Mouse (Mus musculus) left cerebral cortex, postnatal 4 days (tissue): ENCODE results near the gene Aldh16a1. TPM values are rescaled to one million over a fixed set of nuclear protein-coding genes. Genes with fewer than 3 reads are reported as not detected.
"Not testable (repeated sequence)": the region's sequence is repeated elsewhere in the genome, so short reads cannot be mapped to it uniquely, and the experiment has no call there.

Experiments
- DNase-seq: peaks from one replicate; pipeline ENCODE4 v3.0.0-alpha.2; 2022
- intact Hi-C: fragments of 180-260 bp; cut with DNase I; formaldehyde crosslinking; loops from one replicate; pipeline ENCODE4 v1.15.1; 2025
- microRNA-seq: library from miRNA; unstranded; fragments of <30 nt; microRNA quantifications from one replicate; pipeline ENCODE4 v1.2.0, GENCODE M21; 2022
- total RNA-seq, 2 experiments: library from RNA; stranded (reverse); gene quantifications; 2 replicates each; pipeline ENCODE4 v1.2.3; 2021

The Aldh16a1 gene
- total RNA-seq, 2 experiments from 2014 or later = 16.7 to 16.9 TPM

DNA sequence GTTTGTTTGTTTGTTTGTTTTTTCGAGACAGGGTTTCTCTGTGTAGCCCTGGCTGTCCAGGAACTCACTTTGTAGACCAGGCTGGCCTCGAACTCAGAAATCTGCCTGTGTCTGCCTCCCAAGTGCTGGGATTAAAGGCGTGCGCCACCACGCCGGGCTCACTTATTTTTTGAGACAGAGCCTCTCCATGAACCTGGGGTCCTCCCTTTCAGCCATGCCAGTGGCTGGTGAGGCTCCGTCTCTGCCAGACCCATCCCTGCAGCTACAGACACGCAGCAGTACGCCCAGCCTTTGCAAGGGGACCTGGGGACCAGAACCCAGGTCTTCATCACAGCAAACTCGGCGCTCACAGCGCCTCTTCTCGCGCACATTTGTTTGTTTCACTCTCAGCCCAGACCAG is 58.4 kb downstream of the Aldh16a1 start:
- intact Hi-C loops, DNase-seq: not testable (repeated sequence)

GRCm38 (mm10) chr7:45095367-45095766 is 59.0 kb downstream of the Aldh16a1 start:
- intact Hi-C loops = no loop called here
- DNase-seq = no peak

GRCm38 (mm10) chr7:45094121-45094520 is 60.3 kb downstream of the Aldh16a1 start:
- intact Hi-C loops = no loop called here

GRCm38 (mm10) chr7:45093516-45093905 is 60.9 kb downstream of the Aldh16a1 start:
- intact Hi-C loops = no loop called here
- no peak for DNase-seq

More at GRCm38 (mm10) chr7:45094121-45094520, 60.3 kb downstream of the Aldh16a1 start:
- DNase-seq = no peak

- intact Hi-C loops = no loop called here
- no peak for DNase-seq
Observed at GRCm38 (mm10) chr7:45092828-45093515, 61.4 kb downstream of the Aldh16a1 start.

- intact Hi-C loops = no loop called here
- DNase-seq = peak; percentile 96
Observed at GRCm38 (mm10) chr7:45092048-45092447, 62.3 kb downstream of the Aldh16a1 start, which contains the start of gene Rcn3. Rcn3 (minus strand) TSS chr7:45092221.

GRCm38 (mm10) chr7:45091001-45091990 is 63.1 kb downstream of the Aldh16a1 start:
- no peak for DNase-seq
- intact Hi-C loops = no loop called here

Small RNA genes within 50 kb of the gene (microRNA-seq; reads per million reads assigned to microRNA genes)
- 425 reads per million, percentile 66 among the genes with 10 or more reads in this experiment for gene Mir150
- gene Mir5121 = 34.6 reads per million, percentile 41 among the genes with 10 or more reads in this experiment
- not detected for gene Mir7055

Other genes starting within 250 kb of the Aldh16a1 start
- gene Ap2a1, start 225.1 kb downstream of the Aldh16a1 start, total RNA-seq = 100 to 1,000 TPM; 232 to 258 TPM
- not detected for gene Tsks, start 211.4 kb downstream of the Aldh16a1 start, total RNA-seq
- gene Cpt1c, start 179.7 kb downstream of the Aldh16a1 start, total RNA-seq = 10 to 100 TPM; 59.7 to 68.8 TPM
- gene Prmt1, start 168.0 kb downstream of the Aldh16a1 start, total RNA-seq = 100 to 1,000 TPM; 485 to 487 TPM
- 10 to 100 TPM; 34.8 to 37.9 TPM for gene Irf3, start 156.9 kb downstream of the Aldh16a1 start, total RNA-seq
- 1 to 10 TPM; 4.4 to 4.7 TPM for gene Bcl2l12, start 155.9 kb downstream of the Aldh16a1 start, total RNA-seq
- 100 to 1,000 TPM; 154 TPM for gene Scaf1, start 138.2 kb downstream of the Aldh16a1 start, total RNA-seq
- gene Rras, start 136.6 kb downstream of the Aldh16a1 start, total RNA-seq = 1 to 10 TPM; 6.9 to 7.2 TPM
- gene Prr12, start 101.7 kb downstream of the Aldh16a1 start, total RNA-seq = 10 to 100 TPM; 77.9 to 80.6 TPM
- gene Nosip, start 92.2 kb downstream of the Aldh16a1 start, total RNA-seq = 10 to 100 TPM; 44.8 to 47.6 TPM
- gene Prrg2, start 91.9 kb downstream of the Aldh16a1 start, total RNA-seq = 1 to 10 TPM; 6.2 to 7.2 TPM
- 10 to 100 TPM; 13.0 to 16.7 TPM for gene Rcn3, start 62.4 kb downstream of the Aldh16a1 start, total RNA-seq
- 10 to 100 TPM; 17.7 to 18.3 TPM for gene Fcgrt, start 50.7 kb downstream of the Aldh16a1 start, total RNA-seq
- 100 to 1,000 TPM; 707 to 729 TPM for gene Rps11, start 30.1 kb downstream of the Aldh16a1 start, total RNA-seq
- 1,000 to 10,000 TPM in 1 of 2 experiments, 100 to 1,000 TPM in 1; 958 to 1,083 TPM for gene Rpl13a, start 25.8 kb downstream of the Aldh16a1 start, total RNA-seq
- under 1 TPM in 1 of 2 experiments, not detected in 1; 0.50 TPM for gene Gm45713, start 18.4 kb downstream of the Aldh16a1 start, total RNA-seq
- 1 to 10 TPM; 2.8 to 3.0 TPM for gene Flt3l, start 18.2 kb downstream of the Aldh16a1 start, total RNA-seq
- gene Pih1d1, start 281 bp downstream of the Aldh16a1 start, total RNA-seq = 100 to 1,000 TPM; 100 to 101 TPM
- gene Slc17a7, start 9.4 kb upstream of the Aldh16a1 start, total RNA-seq = 100 to 1,000 TPM; 267 to 292 TPM
- under 1 TPM in 1 of 2 experiments, not detected in 1; 0.38 TPM for gene Gfy, start 25.0 kb upstream of the Aldh16a1 start, total RNA-seq
- not detected for gene Pth2, start 26.4 kb upstream of the Aldh16a1 start, total RNA-seq
- 1 to 10 TPM; 1.1 to 1.9 TPM for gene Ccdc155, start 50.3 kb upstream of the Aldh16a1 start, total RNA-seq
- gene Dkkl1, start 57.6 kb upstream of the Aldh16a1 start, total RNA-seq = 10 to 100 TPM; 14.5 to 18.3 TPM
- gene Tead2, start 61.2 kb upstream of the Aldh16a1 start, total RNA-seq = 10 to 100 TPM; 15.1 to 17.6 TPM
- 1 to 10 TPM; 2.5 to 2.6 TPM for gene Cd37, start 84.5 kb upstream of the Aldh16a1 start, total RNA-seq
- 1 to 10 TPM; 1.2 to 1.8 TPM for gene Slc6a16, start 86.5 kb upstream of the Aldh16a1 start, total RNA-seq
- gene Slc6a21, start 122.9 kb upstream of the Aldh16a1 start, total RNA-seq = not detected
- gene Trpm4, start 179.2 kb upstream of the Aldh16a1 start, total RNA-seq = 10 to 100 TPM; 32.1 to 33.8 TPM
- gene Hrc, start 180.7 kb upstream of the Aldh16a1 start, total RNA-seq = under 1 TPM; 0.36 to 0.38 TPM
- 100 to 1,000 TPM; 106 to 108 TPM for gene Ppfia3, start 212.4 kb upstream of the Aldh16a1 start, total RNA-seq
- 10 to 100 TPM; 60.4 to 68.3 TPM for gene Lin7b, start 216.0 kb upstream of the Aldh16a1 start, total RNA-seq
- gene Snrnp70, start 241.2 kb upstream of the Aldh16a1 start, total RNA-seq = 100 to 1,000 TPM; 453 to 460 TPM